Mouse (Mus musculus): ENCODE data around the gene Vgll4.

DNA sequence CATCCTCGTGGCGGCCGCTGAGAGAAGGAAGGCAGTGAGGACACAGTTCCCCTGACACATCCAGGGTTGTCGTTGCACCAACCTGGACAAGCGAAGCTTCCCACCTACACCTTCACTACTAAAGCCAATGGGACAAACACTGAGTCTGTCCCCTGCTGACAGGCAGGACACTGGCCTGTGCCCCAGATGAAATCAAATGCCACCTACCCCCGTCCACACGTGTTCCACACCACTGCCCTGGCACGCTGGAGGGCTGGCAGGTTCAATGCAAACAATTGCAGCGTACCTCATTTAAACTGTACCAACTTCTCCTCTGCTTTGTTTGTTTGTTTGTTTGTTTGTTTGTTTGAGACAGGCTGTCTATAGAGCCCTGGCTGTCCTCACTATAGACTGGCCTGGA, 50.8 kb downstream of the Vgll4 start:
- TF ChIP-seq POLR2A (IDR thresholded peaks at IDR 0.05; ENCODE audit: extremely low read depth, insufficient read depth, low read length) (no peak), CTCF (IDR thresholded peaks at IDR 0.05; ENCODE audit: low read depth, low read length) (no peak)

All from liver, adult 2 months (tissue).